Mouse (Mus musculus) megakaryocyte-erythroid progenitor cell, adult 5-6 weeks (primary cell): ENCODE data around the gene Fmc1. TPM values are rescaled to one million over a fixed set of nuclear protein-coding genes. Genes with fewer than 3 reads are reported as not detected.

Source experiments
- ATAC-seq: replicated peaks from 2 replicates; pipeline ENCODE4 v1.8.0; 2016; ENCODE audit warnings: mild to moderate bottlenecking, inconsistent platforms; ENCODE audit not compliant: severe bottlenecking, poor library complexity, low FRiP score, low TSS enrichment
- total RNA-seq, 2 experiments: library from RNA; stranded (forward) in 1 of 2; stranded (reverse) in 1 of 2; fragments of 200-1000, 215-1000 nt in 1 of 2; fragments of >200 nt in 1 of 2; fragmentation: Nextera tagmentation in 1 of 2; gene quantifications; 2 replicates each; pipeline ENCODE4 v1.2.3; 2014 to 2017

The Fmc1 gene
- total RNA-seq, 2 experiments from 2014 or later = 43.6 to 113 TPM

DNA sequence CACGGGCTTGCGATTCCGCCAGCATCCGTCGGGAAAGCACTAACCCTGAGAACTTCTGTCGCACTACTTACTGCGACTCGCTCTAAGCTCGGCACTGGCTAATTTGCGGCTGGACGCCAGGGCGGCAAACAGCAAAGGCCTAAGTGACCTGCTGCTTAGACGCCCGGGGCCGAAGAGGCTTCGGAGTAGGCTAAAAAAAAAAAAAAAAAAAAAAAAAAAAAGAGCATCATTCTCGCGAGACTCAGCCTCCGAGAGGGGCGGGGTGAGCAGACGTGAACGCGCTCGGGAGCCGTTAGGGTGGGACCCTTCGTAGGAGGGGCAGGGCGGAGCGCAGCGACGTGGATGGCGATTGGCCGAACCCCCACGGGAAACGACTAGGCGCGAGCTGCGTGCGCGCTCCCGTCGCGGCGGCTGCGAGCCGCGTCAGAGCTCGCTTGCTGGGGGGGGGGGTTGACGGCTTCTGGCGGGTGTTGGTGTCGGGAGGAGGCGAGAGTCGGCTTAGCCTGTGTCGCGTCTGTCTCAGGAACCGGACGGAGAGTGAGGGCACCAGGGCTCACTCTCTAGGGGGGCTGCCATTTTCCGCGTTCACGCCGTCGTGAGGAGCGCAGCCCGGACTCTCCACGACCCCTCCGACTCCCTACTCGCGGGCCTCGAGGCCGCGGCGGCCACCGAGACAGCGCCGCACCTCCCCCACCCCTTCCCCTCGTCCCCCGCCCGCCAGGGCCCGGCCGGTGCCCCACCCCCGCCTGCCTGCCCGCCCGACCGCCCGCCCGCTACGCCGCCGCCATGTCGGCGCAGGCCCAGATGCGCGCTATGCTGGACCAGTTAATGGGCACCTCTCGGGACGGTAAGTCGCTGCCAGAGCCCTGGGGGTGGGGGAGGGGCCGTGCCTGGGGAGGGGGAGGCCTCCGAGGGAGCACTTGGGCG, 18.0 kb downstream of the Fmc1 start, which contains the start of gene Luc7l2:
Gene Luc7l2, plus strand, starts transcription at position 273 of the 927 bp plus-strand sequence.
- peak; percentile 77 for ATAC-seq

DNA sequence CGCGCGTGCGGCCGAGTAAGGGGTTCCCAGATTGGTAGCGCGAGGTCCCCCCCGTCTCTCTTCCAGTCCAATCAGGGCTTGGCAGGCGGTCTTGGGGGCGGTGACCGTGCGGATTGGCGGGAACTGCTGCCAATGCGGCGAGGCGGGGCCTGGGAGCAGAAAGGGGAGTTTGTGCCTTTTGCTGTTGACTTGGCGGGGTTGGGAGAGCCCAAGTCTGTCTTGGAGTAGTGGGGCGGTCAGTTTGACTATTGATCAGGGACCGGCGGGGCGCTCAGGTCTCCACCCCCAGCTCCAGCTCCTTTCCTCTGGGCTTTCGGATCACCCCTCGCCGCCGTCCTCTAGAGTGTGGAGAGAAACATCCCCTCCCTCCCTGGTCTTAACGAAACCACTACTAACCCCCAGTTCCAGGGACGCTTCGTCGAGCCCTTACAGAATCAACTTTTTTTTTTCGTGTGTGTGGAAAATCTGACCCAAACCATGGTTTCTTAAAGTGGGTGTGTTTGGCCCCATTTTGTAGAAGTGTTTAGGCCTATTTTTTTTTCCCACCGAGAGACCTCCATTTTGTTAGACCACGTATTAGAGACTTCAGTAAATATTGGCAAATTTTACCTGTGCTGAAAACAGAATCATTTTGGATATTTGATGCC, 18.8 kb downstream of the Fmc1 start:
- ATAC-seq = peak; percentile 87

GRCm38 (mm10) chr6:38552636-38553000, 19.3 kb downstream of the Fmc1 start:
- ATAC-seq = no peak

DNA sequence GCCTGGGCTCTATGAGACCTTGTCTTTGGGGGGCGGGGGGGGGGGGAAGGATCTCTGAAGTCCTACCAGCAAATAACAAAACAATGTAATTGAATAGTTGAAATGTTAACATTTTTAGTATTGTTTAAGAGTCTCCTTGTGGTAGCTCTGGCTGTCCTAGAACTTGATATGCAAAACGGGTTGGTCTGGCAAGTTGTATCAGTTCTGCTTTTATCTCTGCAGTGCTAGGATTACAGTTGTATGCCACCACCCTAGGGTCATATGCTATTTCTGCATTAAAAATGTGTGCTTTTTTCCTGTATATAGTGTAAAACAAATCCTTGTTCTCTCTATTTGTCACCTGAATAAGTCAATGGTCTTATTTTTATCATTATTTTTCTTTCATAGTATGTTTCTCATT, 42.8 kb downstream of the Fmc1 start:
- no peak for ATAC-seq

- ATAC-seq = no peak
Measured at GRCm38 (mm10) chr6:38580112-38580857, 47.0 kb downstream of the Fmc1 start.

GRCm38 (mm10) chr6:38581711-38582110, 48.4 kb downstream of the Fmc1 start:
- no peak for ATAC-seq

Other genes with a start within 250 kb of the Fmc1 start
- gene Zc3hav1l, start 234.2 kb upstream of the Fmc1 start, total RNA-seq (2014; fragmentation: Nextera tagmentation) = 6.9 and 7.3 TPM in 2 replicates
- 2.9 and 4.3 TPM in 2 replicates for gene Zc3hav1l, start 234.2 kb upstream of the Fmc1 start, total RNA-seq (2017)
- 53.4 and 71.4 TPM in 2 replicates for gene Zc3hav1, start 178.9 kb upstream of the Fmc1 start, total RNA-seq (2014; fragmentation: Nextera tagmentation)
- gene Zc3hav1, start 178.9 kb upstream of the Fmc1 start, total RNA-seq (2017) = 60.1 and 64.0 TPM in 2 replicates
- 0.74 and 1.4 TPM in 2 replicates for gene Ttc26, start 152.0 kb upstream of the Fmc1 start, total RNA-seq (2014; fragmentation: Nextera tagmentation)
- 1.2 and 1.5 TPM in 2 replicates for gene Ttc26, start 152.0 kb upstream of the Fmc1 start, total RNA-seq (2017)
- gene Ubn2, start 99.6 kb upstream of the Fmc1 start, total RNA-seq (2014; fragmentation: Nextera tagmentation) = 57.8 and 58.2 TPM in 2 replicates
- 15.6 and 26.8 TPM in 2 replicates for gene Ubn2, start 99.6 kb upstream of the Fmc1 start, total RNA-seq (2017)
- gene Luc7l2, start 17.8 kb downstream of the Fmc1 start, total RNA-seq (2014; fragmentation: Nextera tagmentation) = 203 and 217 TPM in 2 replicates
- 248 and 278 TPM in 2 replicates for gene Luc7l2, start 17.8 kb downstream of the Fmc1 start, total RNA-seq (2017)
- not detected in 2 replicates for gene Klrg2, start 103.7 kb downstream of the Fmc1 start, total RNA-seq (2014; fragmentation: Nextera tagmentation)
- not detected in 2 replicates for gene Klrg2, start 103.7 kb downstream of the Fmc1 start, total RNA-seq (2017)
- gene Clec2l, start 129.6 kb downstream of the Fmc1 start, total RNA-seq (2014; fragmentation: Nextera tagmentation) = not detected in 2 replicates
- gene Clec2l, start 129.6 kb downstream of the Fmc1 start, total RNA-seq (2017) = not detected in 2 replicates